Mouse (Mus musculus) thymus, postnatal 25 days (tissue): ENCODE measurements around the gene Esrra.
"Not testable (repeated sequence)": the region's sequence is repeated elsewhere in the genome, so short reads cannot be mapped to it uniquely, and the experiment has no call there.

Experiments
- DNase-seq: peaks from one replicate; pipeline ENCODE4 v3.0.0; 2022

Gene Esrra

DNA sequence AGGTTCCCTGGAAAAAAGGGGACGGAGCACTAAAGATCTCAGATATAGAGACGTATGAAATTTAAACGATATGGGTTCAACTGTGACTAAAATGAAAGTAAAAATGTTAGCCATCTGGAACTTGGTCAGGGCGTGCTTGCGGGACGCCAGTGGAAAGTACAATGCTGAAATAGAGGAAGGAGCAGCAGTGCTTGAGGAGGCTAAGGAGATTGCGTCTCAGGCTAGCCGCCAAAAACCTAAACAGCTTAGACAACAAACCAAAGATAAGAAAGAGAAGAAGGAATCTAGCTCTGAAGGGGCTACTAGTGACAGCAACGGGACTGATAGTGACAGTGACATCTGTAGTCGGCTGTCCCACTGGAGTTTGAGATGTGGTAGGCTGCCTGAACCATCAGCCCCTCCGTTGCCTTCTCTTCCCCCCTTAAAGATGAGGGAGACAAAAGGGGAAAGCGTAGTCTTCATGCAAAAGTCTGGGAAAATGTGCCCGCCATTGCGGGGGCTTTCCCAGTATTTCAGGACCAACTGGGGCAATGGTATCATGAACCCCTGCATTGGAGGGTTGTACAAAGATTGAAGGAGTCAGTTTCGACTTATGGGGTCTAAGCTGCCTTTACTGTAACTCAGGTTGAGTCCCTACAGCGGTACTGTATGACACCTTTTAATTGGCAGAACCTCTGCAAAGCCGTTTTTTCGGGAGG lies 25.9 kb downstream of the Esrra start:
- not testable (repeated sequence) for DNase-seq

DNA sequence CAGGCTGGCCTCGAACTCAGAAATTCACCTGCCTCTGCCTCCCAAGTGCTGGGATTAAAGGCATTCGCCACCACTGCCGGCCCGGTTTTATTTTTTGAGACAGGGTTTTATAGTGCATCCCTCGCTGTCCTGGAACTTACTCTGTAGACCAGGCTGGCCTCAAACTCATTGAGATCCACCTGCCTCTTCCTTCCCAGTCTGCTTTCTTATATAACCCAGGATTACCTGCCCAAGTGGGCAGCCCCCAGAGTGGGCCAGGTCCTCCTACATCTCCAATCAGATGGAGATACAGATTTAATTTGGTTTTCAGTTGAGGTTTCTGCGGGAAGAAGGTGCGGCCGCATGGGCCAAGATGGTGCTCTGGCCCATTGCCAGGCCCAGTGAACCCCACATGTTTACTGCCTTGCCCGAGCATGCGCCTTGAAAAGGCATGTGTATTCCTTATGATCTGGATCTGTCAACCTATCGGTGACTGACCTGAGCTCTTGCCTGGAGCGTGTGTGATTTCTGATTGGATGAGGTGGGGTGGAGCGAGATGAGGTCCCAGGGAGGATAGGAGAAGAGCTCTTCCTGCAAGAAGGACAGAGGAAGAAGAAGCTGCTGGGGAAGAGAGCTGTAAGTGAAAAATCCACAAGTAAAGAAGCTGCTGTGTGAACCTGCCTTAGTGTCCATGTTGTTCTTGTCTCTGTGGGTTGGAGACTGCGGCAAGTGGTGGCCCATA lies 27.7 kb downstream of the Esrra start:
- DNase-seq: no peak

DNA sequence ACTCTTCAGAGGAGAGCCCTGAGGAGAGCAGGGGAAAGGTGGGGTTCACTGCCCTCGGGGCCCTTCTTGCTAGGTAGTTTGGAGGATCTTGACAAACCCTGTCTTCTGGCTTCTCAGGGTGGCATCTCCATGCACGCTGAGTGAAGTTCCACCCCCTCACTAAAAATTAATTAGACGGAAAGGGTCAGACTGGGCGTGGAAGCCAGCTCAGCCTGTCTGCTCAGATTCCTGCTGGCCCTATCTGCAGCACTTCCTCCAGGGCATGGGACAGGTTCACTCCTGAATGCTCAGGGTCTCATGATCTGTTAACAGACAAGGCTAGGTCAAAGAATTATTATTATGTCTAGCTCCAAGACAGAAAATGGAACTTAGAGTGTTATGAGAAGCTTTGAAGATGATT lies 29.1 kb downstream of the Esrra start:
- DNase-seq: no peak

DNA sequence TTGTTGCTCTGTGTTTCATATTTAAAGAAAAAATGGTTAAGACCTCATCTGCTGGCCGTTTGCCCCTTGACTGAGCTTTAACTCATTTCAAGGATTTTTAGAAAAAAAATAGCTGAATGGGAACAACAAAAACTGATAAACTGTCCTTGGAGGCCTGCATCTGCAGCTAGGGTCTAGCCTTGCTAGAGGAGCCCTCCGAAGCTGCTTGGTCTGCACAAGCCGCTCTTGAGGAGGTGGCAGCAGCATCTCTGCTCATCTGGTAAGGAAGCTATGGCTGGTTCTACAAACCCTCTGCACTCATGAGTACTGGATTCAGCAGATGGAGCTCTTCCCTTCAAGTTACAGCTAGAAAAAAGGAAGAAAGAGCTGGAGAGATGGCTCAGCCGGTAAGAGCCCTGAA lies 43.6 kb downstream of the Esrra start:
- no peak for DNase-seq

DNA sequence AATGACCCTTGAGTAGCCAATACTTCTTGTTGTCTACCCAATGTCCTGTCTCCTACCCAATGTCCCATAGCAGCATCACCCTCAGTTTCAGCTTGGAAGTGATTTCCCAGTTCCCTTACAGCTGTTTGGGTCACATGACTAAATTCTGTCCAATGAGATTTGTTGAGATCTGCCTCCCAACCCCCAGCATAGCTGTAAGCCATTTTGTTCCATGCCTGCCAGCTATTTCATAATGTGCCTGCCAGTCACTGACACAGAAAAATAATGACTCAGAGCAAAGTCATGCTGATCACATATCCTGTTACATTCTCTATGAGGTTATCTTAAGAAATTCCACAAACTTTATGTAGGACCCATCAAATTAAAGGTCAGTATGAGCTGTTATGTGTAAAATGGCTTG lies 44.8 kb downstream of the Esrra start:
- no peak for DNase-seq

DNA sequence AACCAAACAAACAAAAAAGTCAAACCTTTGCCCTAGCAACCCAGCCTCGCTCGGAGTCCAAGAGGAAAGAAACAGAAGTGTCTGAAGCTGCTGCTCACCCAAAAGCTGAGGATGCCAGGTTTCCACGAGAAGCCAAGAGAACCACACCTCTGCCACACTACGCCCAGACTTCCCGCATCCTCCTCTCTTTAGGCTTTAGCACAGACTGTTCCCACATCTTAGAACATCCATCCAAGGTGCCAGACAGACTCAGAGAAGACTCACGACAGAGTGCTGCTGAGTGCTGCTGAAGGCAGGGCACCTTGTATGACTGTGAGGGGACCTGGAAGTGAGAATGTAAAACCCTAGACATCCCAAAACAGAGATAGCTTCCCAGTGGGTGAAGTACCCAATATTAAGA lies 45.8 kb downstream of the Esrra start:
- DNase-seq: no peak

DNA sequence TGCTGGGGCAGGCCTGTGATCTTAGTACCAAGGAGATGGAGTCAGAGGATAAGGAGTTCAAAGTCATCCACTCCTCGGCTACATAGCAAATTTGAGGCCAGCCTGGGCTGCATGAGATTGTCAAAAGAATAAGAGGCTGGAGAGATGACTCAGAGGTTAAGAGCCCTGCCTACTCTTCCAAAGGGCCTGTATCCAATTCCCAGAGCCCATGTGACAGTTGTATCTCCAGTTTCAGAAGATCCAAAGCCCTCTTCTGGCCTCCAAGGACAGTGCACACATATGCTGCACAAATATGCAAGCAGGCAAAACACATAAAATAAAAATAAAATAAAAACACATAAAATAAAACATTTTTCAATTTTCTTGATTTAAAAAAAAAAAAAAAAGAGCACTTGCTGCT lies 47.4 kb downstream of the Esrra start:
- DNase-seq: no peak

DNA sequence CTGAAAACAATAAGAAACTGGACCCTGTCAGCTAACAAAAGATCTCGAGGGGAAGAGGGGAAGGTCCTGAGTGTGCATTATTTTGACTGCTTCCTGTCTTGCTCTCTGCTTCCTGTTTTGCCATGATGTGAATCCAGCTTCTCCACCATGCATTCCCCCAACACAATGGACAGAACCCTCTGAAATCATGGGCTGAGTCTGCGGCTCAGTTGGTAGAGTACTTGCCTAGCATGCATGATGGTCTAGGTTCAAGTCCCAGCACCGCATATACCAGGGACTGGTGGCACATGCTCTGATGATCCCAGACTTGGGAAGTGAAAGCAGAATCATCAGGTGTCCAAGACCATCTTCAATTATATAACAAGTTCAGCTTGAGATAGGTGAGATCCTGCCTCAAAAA lies 48.9 kb downstream of the Esrra start:
- DNase-seq: no peak

DNA sequence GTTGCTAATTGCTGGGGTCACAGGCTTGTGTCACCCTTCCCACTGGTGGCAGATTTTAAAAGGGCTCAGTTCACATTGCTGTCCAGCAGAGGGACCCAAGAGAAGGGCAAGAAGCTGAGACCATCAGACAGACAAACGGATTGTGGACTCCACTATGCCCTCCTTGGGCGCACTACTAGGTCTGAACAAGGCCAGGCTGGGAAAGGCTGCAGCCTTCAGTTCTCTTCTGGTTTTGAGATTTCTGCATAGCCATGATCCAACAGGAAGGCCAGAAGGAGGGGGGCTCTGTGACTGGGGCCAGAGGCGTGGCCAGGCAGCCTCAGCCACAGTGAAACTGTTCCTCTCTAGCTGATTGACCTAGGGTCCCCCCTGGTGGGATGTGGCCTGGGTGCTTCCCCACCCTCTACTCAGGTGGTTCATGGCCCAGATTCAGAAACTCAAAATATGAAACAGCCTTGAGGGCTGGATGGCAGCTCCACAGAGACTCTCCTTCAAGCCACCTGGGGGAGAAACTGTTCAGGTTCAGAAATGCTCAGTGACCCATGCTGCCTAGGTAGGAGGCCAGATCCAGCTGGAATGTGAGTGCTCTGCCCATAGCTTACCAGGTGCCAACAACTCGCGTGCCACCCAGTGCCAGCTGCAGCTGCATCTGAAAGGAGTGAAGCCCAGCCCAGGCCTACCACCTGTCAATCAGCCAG lies 49.9 kb downstream of the Esrra start:
- peak; percentile 74 for DNase-seq

DNA sequence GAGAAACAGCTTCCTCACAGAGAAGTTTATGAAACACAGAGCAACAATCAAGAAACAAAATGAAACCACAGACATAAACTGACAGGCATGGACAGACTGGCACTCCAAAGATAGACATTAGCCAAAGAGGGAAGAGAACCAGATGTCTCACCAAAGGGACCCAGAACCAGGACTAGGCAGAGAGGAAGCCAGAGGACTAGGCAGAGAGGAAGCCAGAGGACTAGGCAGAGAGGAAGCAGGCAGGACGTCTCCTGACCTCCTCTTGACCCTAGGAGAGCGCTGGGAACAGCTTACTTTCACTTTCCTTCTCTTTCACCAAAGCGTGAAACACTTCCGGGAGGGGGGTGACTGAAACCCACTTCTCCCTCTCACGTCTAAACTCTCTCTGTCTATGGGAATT lies 52.3 kb downstream of the Esrra start:
- DNase-seq: peak; percentile 69

DNA sequence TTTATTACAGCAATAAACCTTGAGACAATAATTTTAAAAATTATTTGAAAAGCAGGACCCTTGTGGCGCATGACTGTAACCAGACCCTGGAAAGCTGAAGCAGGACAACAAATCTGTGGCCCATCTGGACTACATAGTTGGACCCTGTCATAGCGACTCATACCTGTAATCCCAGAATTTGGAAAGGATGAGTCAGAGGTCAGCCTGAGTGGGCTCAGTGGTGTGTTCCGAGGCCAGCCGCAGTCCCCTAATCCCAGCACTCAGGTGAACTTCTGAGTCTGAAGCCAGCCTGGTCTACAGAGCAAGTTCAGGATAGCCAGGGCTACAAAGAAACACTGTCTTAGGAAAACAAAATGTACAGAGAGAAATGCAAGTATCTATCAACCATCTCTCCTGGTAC lies 60.2 kb downstream of the Esrra start:
- no peak for DNase-seq
